Mouse (Mus musculus) MEL (cell line): ENCODE results near the gene Marc1. TPM values are rescaled to one million over a fixed set of nuclear protein-coding genes. Genes with fewer than 3 reads are reported as not detected.

ENCODE experiments used
- DNase-seq: peaks from one replicate; pipeline ENCODE4 v3.0.0; 2011; ENCODE audit warnings: low read depth, low spot score
- H3K27ac ChIP-seq: 2 replicates; pipeline ENCODE4 v1.5.1; 2012; ENCODE audit warnings: low read depth, mild to moderate bottlenecking, control low read depth, low read length, moderate library complexity; ENCODE audit not compliant: control insufficient read depth
- H3K27me3 ChIP-seq, 2 experiments: fragments of 150-350 bp in 1 of 2; sonication (generic) in 1 of 2; 2 replicates each; pipeline ENCODE4 v1.6.1; 2012; ENCODE audit warnings: low read length in 2 of 2, mild to moderate bottlenecking in 2 of 2, improper control_type of control experiment in 1 of 2, moderate library complexity in 1 of 2; ENCODE audit not compliant: insufficient read depth in 2 of 2, control insufficient read depth in 1 of 2
- H3K36me3 ChIP-seq, 2 experiments: 2 replicates each; pipeline ENCODE4 v1.6.1; 2012 to 2014; ENCODE audit warnings: low read length in 2 of 2, improper control_type of control experiment in 1 of 2, inconsistent platforms in 1 of 2, mild to moderate bottlenecking in 1 of 2; ENCODE audit not compliant: insufficient read depth in 2 of 2, control insufficient read depth in 1 of 2
- H3K4me1 ChIP-seq, 2 experiments: fragments of 150-350 bp in 1 of 2; sonication (generic) in 1 of 2; 2 replicates each; pipeline ENCODE4 v1.6.1; 2012; ENCODE audit warnings: low read length in 2 of 2, improper control_type of control experiment in 1 of 2, mild to moderate bottlenecking in 1 of 2; ENCODE audit not compliant: insufficient read depth in 2 of 2, control insufficient read depth in 1 of 2
- H3K4me3 ChIP-seq, 2 experiments: fragments of 150-350 bp in 1 of 2; sonication (generic) in 1 of 2; 2 replicates each; pipeline ENCODE4 v1.5.1; 2012; ENCODE audit warnings: low read depth in 2 of 2, low read length in 2 of 2, mild to moderate bottlenecking in 2 of 2, moderate library complexity in 2 of 2, control low read depth in 1 of 2, improper control_type of control experiment in 1 of 2; ENCODE audit not compliant: control insufficient read depth in 1 of 2, insufficient read depth in 1 of 2
- H3K79me2 ChIP-seq: 2 replicates; pipeline ENCODE4 v1.6.1; 2012; ENCODE audit warnings: mild to moderate bottlenecking, low read length, moderate library complexity; ENCODE audit not compliant: control insufficient read depth, poor library complexity, insufficient read depth
- H3K9ac ChIP-seq: 2 replicates; pipeline ENCODE4 v1.6.1; 2012; ENCODE audit warnings: low read depth, mild to moderate bottlenecking, control low read depth, low read length, moderate library complexity; ENCODE audit not compliant: control insufficient read depth, poor library complexity, severe bottlenecking
- H3K9me3 ChIP-seq: fragments of 150-350 bp; sonication (generic); replicated peaks from 2 replicates; pipeline ENCODE4 v1.6.1; 2012; ENCODE audit warnings: mild to moderate bottlenecking, low read length, improper control_type of control experiment, moderate library complexity; ENCODE audit not compliant: insufficient read depth
- BHLHE40 ChIP-seq: IDR thresholded peaks from 2 replicates; pipeline ENCODE4 v1.6.1; 2012; ENCODE audit warnings: low read depth, mild to moderate bottlenecking, inconsistent platforms, low read length, improper control_type of control experiment, borderline replicate concordance
- CHD1 ChIP-seq: IDR thresholded peaks from 2 replicates; pipeline ENCODE4 v1.6.1; 2012; ENCODE audit warnings: low read depth, mild to moderate bottlenecking, inconsistent platforms, low read length, improper control_type of control experiment
- CTCF ChIP-seq, 3 experiments: IDR thresholded peaks in 2 of 3; conservative IDR thresholded peaks in 1 of 3; 2 replicates each; pipeline ENCODE4 v1.5.1; 2011 to 2012; ENCODE audit warnings: low read length in 3 of 3, low read depth in 2 of 3, mild to moderate bottlenecking in 2 of 3, improper control_type of control experiment in 1 of 3, inconsistent platforms in 1 of 3, mixed read lengths in 1 of 3, moderate library complexity in 1 of 3; ENCODE audit not compliant: control insufficient read depth in 1 of 3, insufficient read depth in 1 of 3, poor library complexity in 1 of 3, severe bottlenecking in 1 of 3
- E2F4 ChIP-seq: IDR thresholded peaks from 2 replicates; pipeline ENCODE4 v1.6.1; 2011; ENCODE audit warnings: low read depth, low read length, improper control_type of control experiment, borderline replicate concordance
- ELF1 ChIP-seq: IDR thresholded peaks from 2 replicates; pipeline ENCODE4 v1.6.1; 2014; ENCODE audit warnings: low read depth, mild to moderate bottlenecking, inconsistent platforms, low read length, improper control_type of control experiment, moderate library complexity
- EP300 ChIP-seq, 2 experiments: IDR thresholded peaks; 2 replicates each; pipeline ENCODE4 v1.6.1; 2011; ENCODE audit warnings: improper control_type of control experiment in 2 of 2, low read length in 2 of 2, low read depth in 1 of 2, mild to moderate bottlenecking in 1 of 2
- ETS1 ChIP-seq: IDR thresholded peaks from 2 replicates; pipeline ENCODE4 v1.6.1; 2012; ENCODE audit warnings: low read depth, mild to moderate bottlenecking, inconsistent platforms, low read length, improper control_type of control experiment, moderate library complexity
- GABPA ChIP-seq: IDR thresholded peaks from 2 replicates; pipeline ENCODE4 v1.6.1; 2012; ENCODE audit warnings: low read depth, mild to moderate bottlenecking, inconsistent platforms, low read length, improper control_type of control experiment, moderate library complexity
- GATA1 ChIP-seq: IDR thresholded peaks from 2 replicates; pipeline ENCODE4 v1.6.1; 2011; ENCODE audit warnings: low read depth, low read length, improper control_type of control experiment
- HCFC1 ChIP-seq: IDR thresholded peaks from 2 replicates; pipeline ENCODE4 v1.6.1; 2012; ENCODE audit warnings: low read depth, mild to moderate bottlenecking, inconsistent platforms, low read length, improper control_type of control experiment, moderate library complexity
- MAZ ChIP-seq: IDR thresholded peaks from 2 replicates; pipeline ENCODE4 v1.6.1; 2012; ENCODE audit warnings: low read depth, mild to moderate bottlenecking, inconsistent platforms, low read length, improper control_type of control experiment
- NELFE ChIP-seq: IDR thresholded peaks from 2 replicates; pipeline ENCODE4 v1.6.1; 2011; ENCODE audit warnings: low read depth, low read length, improper control_type of control experiment
- NRF1 ChIP-seq: IDR thresholded peaks from 2 replicates; pipeline ENCODE4 v1.6.1; 2014; ENCODE audit warnings: low read depth, mild to moderate bottlenecking, inconsistent platforms, low read length, improper control_type of control experiment, moderate library complexity; ENCODE audit not compliant: poor library complexity, insufficient read depth, severe bottlenecking
- POLR2A ChIP-seq, 2 experiments: IDR thresholded peaks; 2 replicates each; pipeline ENCODE4 v1.6.1; 2011 to 2012; ENCODE audit warnings: low read length in 2 of 2, mild to moderate bottlenecking in 2 of 2, control low read depth in 1 of 2, improper control_type of control experiment in 1 of 2, low read depth in 1 of 2, moderate library complexity in 1 of 2; ENCODE audit not compliant: control insufficient read depth in 1 of 2, insufficient read depth in 1 of 2, poor library complexity in 1 of 2
- POLR2AphosphoS5 ChIP-seq: IDR thresholded peaks from 2 replicates; pipeline ENCODE4 v1.6.1; 2012; ENCODE audit warnings: low read depth, borderline replicate concordance, mild to moderate bottlenecking, inconsistent platforms, low read length, moderate library complexity, mixed read lengths
- RAD21 ChIP-seq: IDR thresholded peaks from 2 replicates; pipeline ENCODE4 v1.6.1; 2011; ENCODE audit warnings: mild to moderate bottlenecking, low read depth, low read length, improper control_type of control experiment
- SMC3 ChIP-seq: IDR thresholded peaks from 2 replicates; pipeline ENCODE4 v1.6.1; 2011; ENCODE audit warnings: low read depth, low read length, improper control_type of control experiment
- TBP ChIP-seq: IDR thresholded peaks from 2 replicates; pipeline ENCODE4 v1.8.0; 2011; ENCODE audit warnings: low read depth, low read length, improper control_type of control experiment
- UBTF ChIP-seq: IDR thresholded peaks from 2 replicates; pipeline ENCODE4 v1.6.1; 2012; ENCODE audit warnings: low read depth, mild to moderate bottlenecking, inconsistent platforms, low read length, improper control_type of control experiment, moderate library complexity, borderline replicate concordance; ENCODE audit not compliant: insufficient read depth
- ZC3H11A ChIP-seq: IDR thresholded peaks from 2 replicates; pipeline ENCODE4 v1.6.1; 2012; ENCODE audit warnings: low read depth, mild to moderate bottlenecking, inconsistent platforms, low read length, improper control_type of control experiment
- ZMIZ1 ChIP-seq: IDR thresholded peaks from 2 replicates; pipeline ENCODE4 v1.6.1; 2012; ENCODE audit warnings: low read depth, mild to moderate bottlenecking, inconsistent platforms, low read length, improper control_type of control experiment, moderate library complexity
- ZNF384 ChIP-seq: IDR thresholded peaks from 2 replicates; pipeline ENCODE4 v1.6.1; 2012; ENCODE audit warnings: low read depth, mild to moderate bottlenecking, inconsistent platforms, low read length, improper control_type of control experiment
- polyA plus RNA-seq, 2 experiments: library from polyadenylated mRNA; stranded (reverse) in 1 of 2; unstranded in 1 of 2; fragments of >175 nt in 1 of 2; fragments of >200 nt in 1 of 2; gene quantifications; 2 replicates each; pipeline versions ENCODE4 v1.2.1 to v1.2.4; 2012; ENCODE audit warnings: low replicate concordance in 2 of 2, low read depth in 1 of 2; ENCODE audit not compliant: insufficient read length in 2 of 2, insufficient read depth in 1 of 2, missing spikeins in 1 of 2
- total RNA-seq: library from RNA; depleted of rRNA; stranded (reverse); fragments of 300-350 nt; gene quantifications from 2 replicates; pipeline ENCODE4 v1.2.3, GENCODE M21; 2012

Marc1 gene
- total and polyA plus RNA-seq, 3 experiments: 0.08 to 0.10 TPM; not detected in 1

DNA sequence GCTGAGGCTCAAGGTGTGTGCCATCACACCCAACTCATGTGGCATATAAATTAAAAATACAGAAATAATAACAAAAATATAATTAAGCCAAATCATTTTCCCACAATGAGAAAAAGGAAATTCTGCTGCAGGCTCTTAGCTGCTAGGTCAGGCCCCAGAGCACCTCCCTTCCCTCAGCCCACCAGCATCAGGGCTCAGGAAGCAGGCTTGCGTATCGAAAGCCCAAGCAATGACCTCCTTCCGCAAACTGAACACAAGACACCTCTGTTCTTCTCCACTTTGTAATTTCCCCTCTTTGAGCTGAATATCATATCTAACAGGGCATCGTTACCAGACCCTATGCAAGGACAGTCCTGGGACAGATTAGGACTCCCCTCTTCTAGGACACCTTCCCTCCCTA lies 5.4 kb downstream of the Marc1 start:
- no peak overlapping the region for H3K9ac ChIP-seq
- TF ChIP-seq ZMIZ1 (no peak), GATA1 (no peak), POLR2AphosphoS5 (no peak), NRF1 (no peak), UBTF (no peak), EP300 (IDR thresholded peaks at IDR 0.05; ENCODE audit: low read depth in 1 of 2, low read length in 2 of 2) (no peak), BHLHE40 (no peak), ZC3H11A (no peak), NELFE (no peak), ELF1 (no peak), TBP (no peak), CHD1 (no peak), ETS1 (no peak)
- peaks cover 0 to 4% of the 10 kb centered on the region in 2 experiments; a peak in 1 of 4 replicates for H3K36me3 ChIP-seq
- no peak overlapping the region for H3K27ac ChIP-seq
- H3K27me3 ChIP-seq: no peaks in the 10 kb centered on the region
- H3K79me2 ChIP-seq: no peaks in the 10 kb centered on the region
- DNase-seq: no peak
- H3K9me3 ChIP-seq: no peaks in the 10 kb centered on the region
- H3K4me3 ChIP-seq: no peak overlapping the region
- H3K4me1 ChIP-seq: peaks cover 0 to 8% of the 10 kb centered on the region in 2 experiments; a peak in 1 of 4 replicates

DNA sequence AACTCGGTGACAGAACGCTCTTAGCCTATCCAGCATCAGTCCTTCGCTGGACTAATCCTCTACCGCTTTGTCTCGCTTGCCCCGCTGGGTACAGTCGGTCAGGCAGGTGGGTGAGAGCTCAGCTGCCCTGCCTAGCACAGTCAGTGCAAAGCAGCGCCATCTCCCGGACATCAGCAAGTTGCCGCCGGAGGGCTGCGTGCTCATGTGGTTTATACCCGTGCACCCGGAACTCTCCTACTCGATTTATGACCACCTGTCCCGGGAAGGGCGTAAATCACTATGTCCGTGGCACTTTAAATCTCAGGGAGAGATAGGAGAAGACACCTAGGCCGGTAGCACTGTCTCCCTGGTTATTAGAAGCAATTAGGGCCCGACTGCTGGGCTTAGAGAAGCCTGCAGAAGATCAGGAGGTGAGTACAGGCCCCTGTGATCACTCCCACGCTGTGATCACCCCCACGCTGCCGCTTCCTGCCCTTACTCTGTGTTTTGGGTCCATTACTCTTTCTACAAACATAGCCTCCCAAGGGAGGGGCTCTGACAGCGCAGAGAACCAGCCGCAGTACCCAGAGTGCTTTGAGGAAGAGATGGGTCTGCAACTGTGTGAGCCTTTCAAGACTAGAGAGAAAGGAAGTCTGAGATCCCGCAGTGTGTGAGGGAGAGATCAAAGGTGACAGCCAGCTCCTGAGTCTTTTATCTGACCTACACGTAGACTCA lies 17.8 kb downstream of the Marc1 start:
- no peaks in the 10 kb centered on the region for H3K36me3 ChIP-seq
- no peaks in the 10 kb centered on the region for H3K27me3 ChIP-seq
- no peaks in the 10 kb centered on the region for H3K4me1 ChIP-seq
- H3K4me3 ChIP-seq: no peak overlapping the region
- H3K9me3 ChIP-seq: no peaks in the 10 kb centered on the region
- H3K27ac ChIP-seq: no peak overlapping the region
- DNase-seq: no peak
- TF ChIP-seq MAZ (no peak), EP300 (IDR thresholded peaks at IDR 0.05; ENCODE audit: low read depth in 1 of 2, low read length in 2 of 2) (no peak), UBTF (no peak), ZNF384 (no peak), POLR2AphosphoS5 (no peak), CTCF (IDR thresholded peaks at IDR 0.05 in 2 of 3, conservative IDR thresholded peaks at IDR 0.05 in 1 of 3; ENCODE audit: control insufficient read depth in 1 of 3, insufficient read depth in 1 of 3, low read depth in 2 of 3, low read length in 3 of 3, poor library complexity in 1 of 3, severe bottlenecking in 1 of 3) (no peak), TBP (no peak), ZC3H11A (no peak), POLR2A (IDR thresholded peaks at IDR 0.05; ENCODE audit: control insufficient read depth in 1 of 2, insufficient read depth in 1 of 2, low read depth in 1 of 2, low read length in 2 of 2, poor library complexity in 1 of 2) (no peak), RAD21 (no peak), GABPA (no peak), E2F4 (no peak), SMC3 (no peak), HCFC1 (no peak)
- no peaks in the 10 kb centered on the region for H3K79me2 ChIP-seq
- no peak overlapping the region for H3K9ac ChIP-seq
